8 mouse cellular contexts compared by ENCODE assay signal in genomic region chr7:44928570-44928969, GRCm38 (mm10). TPM values are rescaled to one million over a fixed set of nuclear protein-coding genes. Genes with fewer than 3 reads are reported as not detected.
DNase-seq lines count a peak whose midpoint lies in the region; ATAC-seq and TF ChIP-seq lines count a peak whose summit lies in the region.

No protein-coding gene starts in this region.

- no peak for ATAC-seq in midbrain, embryonic 15.5 days (replicated peaks)
- no peak for ATAC-seq in activated CD4-positive, CD25-positive, alpha-beta regulatory T cell, adult 4 months

- no peak for DNase-seq in kidney, adult 2 months
- DNase-seq in kidney, postnatal 36 days: no peak
- peak; percentile 48 for DNase-seq in c-Kit-positive CD71-positive TER-119-negative erythroid progenitor cells, embryonic 14.5 days (ENCODE audit: low read depth)
- DNase-seq in induced T-regulatory cell, adult 2 months (ENCODE audit: low read depth): peak; percentile 23
- DNase-seq in layer of hippocampus, adult 8-10 months (ENCODE audit: low spot score in 2 of 2): no peak
- DNase-seq in adrenal gland, adult 2 months: no peak

- peak overlapping the region; percentile 98 for H3K9ac ChIP-seq in midbrain, embryonic 15.5 days

- no peaks in the 10 kb centered on the region for H3K27me3 ChIP-seq in kidney, adult 2 months (replicated peaks; ENCODE audit: control insufficient read depth, insufficient read depth, low read length)
- no peaks in the 10 kb centered on the region for H3K27me3 ChIP-seq in midbrain, embryonic 15.5 days (replicated peaks)

- TF ChIP-seq CTCF in kidney, adult 2 months (conservative IDR thresholded peaks at IDR 0.05; ENCODE audit: insufficient read depth, insufficient read length, low read depth, low read length): no peak

- TF ChIP-seq POLR2A in kidney, adult 2 months (IDR thresholded peaks at IDR 0.05; ENCODE audit: low read depth, low read length): no peak

- 0% methylated on average over 1 of the region's 1 CpGs for WGBS in kidney, adult 2 months
- WGBS in midbrain, embryonic 15.5 days: 7% methylated on average over 1 of the region's 1 CpGs

- H3K4me1 ChIP-seq in kidney, adult 2 months (ENCODE audit: control insufficient read depth, insufficient read depth, low read length): peaks cover 9% of the 10 kb centered on the region; the same call in 1 of the 2 replicates
- peaks cover 32% of the 10 kb centered on the region for H3K4me1 ChIP-seq in midbrain, embryonic 15.5 days

- no peaks in the 10 kb centered on the region for H3K9me3 ChIP-seq in midbrain, embryonic 15.5 days

- H3K27ac ChIP-seq in kidney, adult 2 months (ENCODE audit: insufficient read depth, low read depth, low read length): no peak overlapping the region; the same call in 1 of the 2 replicates
- peak overlapping the region; percentile 86; the same call in 1 of the 2 replicates for H3K27ac ChIP-seq in midbrain, embryonic 15.5 days

- no peaks in the 10 kb centered on the region; the same call in 1 of the 2 replicates for H3K36me3 ChIP-seq in kidney, adult 2 months (ENCODE audit: control insufficient read depth, insufficient read depth, low read length)
- peaks cover 6% of the 10 kb centered on the region; the same call in 1 of the 2 replicates for H3K36me3 ChIP-seq in midbrain, embryonic 15.5 days (replicated peaks)

- H3K4me3 ChIP-seq in kidney, adult 2 months (ENCODE audit: insufficient read depth, low read depth, low read length): peak overlapping the region; percentile 99
- H3K4me3 ChIP-seq in midbrain, embryonic 15.5 days: peak overlapping the region; percentile 93

- H3K4me2 ChIP-seq in midbrain, embryonic 15.5 days: peak overlapping the region; percentile 71

RNA-seq across cellular contexts. Expression of gene Ap2a1, which starts 0.7 kb away (rescaled TPM):
- polyA plus RNA-seq in kidney, adult 2 months (2012; rRNA removed): 58.0 and 70.6 TPM in 2 replicates
- polyA plus RNA-seq in midbrain, embryonic 15.5 days (2015; fragmentation: Nextera tagmentation; extraction: Ambion mirVana): 122 and 140 TPM in 2 replicates
- polyA plus RNA-seq in activated CD4-positive, CD25-positive, alpha-beta regulatory T cell, adult 4 months (2017; shearing (Covaris generic)): 1 to 10 TPM; 6.8 to 8.0 TPM
- total RNA-seq in layer of hippocampus, adult 8-10 months (2022): 100 to 1,000 TPM; 274 to 323 (median 303) TPM
- 100 to 1,000 TPM in 1 of 2 experiments, 10 to 100 TPM in 1; 86.3 to 105 TPM for total RNA-seq in adrenal gland, adult 2 months (2021)
- polyA plus RNA-seq in adrenal gland, adult 2 months (2012; rRNA removed): 119 and 121 TPM in 2 replicates

RNA-seq across cellular contexts. Expression of gene Tsks, which starts 14.4 kb away (rescaled TPM):
- 0.11 and 0.65 TPM in 2 replicates for polyA plus RNA-seq in kidney, adult 2 months (2012; rRNA removed)
- polyA plus RNA-seq in midbrain, embryonic 15.5 days (2015; fragmentation: Nextera tagmentation; extraction: Ambion mirVana): 0.11 and 0.21 TPM in 2 replicates
- polyA plus RNA-seq in activated CD4-positive, CD25-positive, alpha-beta regulatory T cell, adult 4 months (2017; shearing (Covaris generic)): not detected
- total RNA-seq in layer of hippocampus, adult 8-10 months (2022): under 1 TPM; 0.37 to 0.85 (median 0.67) TPM
- not detected for total RNA-seq in adrenal gland, adult 2 months (2021)
- 0.13 and 0.31 TPM in 2 replicates for polyA plus RNA-seq in adrenal gland, adult 2 months (2012; rRNA removed)

RNA-seq across cellular contexts. Expression of gene Fuz, which starts 32.7 kb away (rescaled TPM):
- polyA plus RNA-seq in kidney, adult 2 months (2012; rRNA removed): 59.2 and 70.9 TPM in 2 replicates
- 20.3 and 22.9 TPM in 2 replicates for polyA plus RNA-seq in midbrain, embryonic 15.5 days (2015; fragmentation: Nextera tagmentation; extraction: Ambion mirVana)
- polyA plus RNA-seq in activated CD4-positive, CD25-positive, alpha-beta regulatory T cell, adult 4 months (2017; shearing (Covaris generic)): 10 to 100 TPM in 1 of 2 experiments, 1 to 10 TPM in 1; 7.3 to 19.3 TPM
- total RNA-seq in layer of hippocampus, adult 8-10 months (2022): 10 to 100 TPM; 22.9 to 30.0 (median 26.7) TPM
- total RNA-seq in adrenal gland, adult 2 months (2021): 10 to 100 TPM; 24.2 to 28.0 TPM
- polyA plus RNA-seq in adrenal gland, adult 2 months (2012; rRNA removed): 203 and 213 TPM in 2 replicates

RNA-seq across cellular contexts. Expression of gene Med25, which starts 36.1 kb away (rescaled TPM):
- polyA plus RNA-seq in kidney, adult 2 months (2012; rRNA removed): 164 and 181 TPM in 2 replicates
- 179 TPM in 2 replicates for polyA plus RNA-seq in midbrain, embryonic 15.5 days (2015; fragmentation: Nextera tagmentation; extraction: Ambion mirVana)
- polyA plus RNA-seq in activated CD4-positive, CD25-positive, alpha-beta regulatory T cell, adult 4 months (2017; shearing (Covaris generic)): 10 to 100 TPM; 12.2 to 20.1 TPM
- 100 to 1,000 TPM in 3 of 4 experiments, 10 to 100 TPM in 1; 89.6 to 111 (median 107) TPM for total RNA-seq in layer of hippocampus, adult 8-10 months (2022)
- total RNA-seq in adrenal gland, adult 2 months (2021): 100 to 1,000 TPM in 1 of 2 experiments, 10 to 100 TPM in 1; 80.8 to 105 TPM
- polyA plus RNA-seq in adrenal gland, adult 2 months (2012; rRNA removed): 635 and 723 TPM in 2 replicates

RNA-seq across cellular contexts. Expression of gene Cpt1c, which starts 46.1 kb away (rescaled TPM):
- polyA plus RNA-seq in kidney, adult 2 months (2012; rRNA removed): 5.6 and 8.5 TPM in 2 replicates
- polyA plus RNA-seq in midbrain, embryonic 15.5 days (2015; fragmentation: Nextera tagmentation; extraction: Ambion mirVana): 56.5 and 58.2 TPM in 2 replicates
- under 1 TPM; 0.80 to 0.98 TPM for polyA plus RNA-seq in activated CD4-positive, CD25-positive, alpha-beta regulatory T cell, adult 4 months (2017; shearing (Covaris generic))
- total RNA-seq in layer of hippocampus, adult 8-10 months (2022): 100 to 1,000 TPM; 123 to 144 (median 137) TPM
- total RNA-seq in adrenal gland, adult 2 months (2021): 10 to 100 TPM in 1 of 2 experiments, 1 to 10 TPM in 1; 7.3 to 13.5 TPM
- 29.6 and 37.5 TPM in 2 replicates for polyA plus RNA-seq in adrenal gland, adult 2 months (2012; rRNA removed)

Comparison
In these comparisons a context has a peak if more than half of its experiments do, and no peak if none do; other contexts are left out.
1. DNase-seq: peak in c-Kit-positive CD71-positive TER-119-negative erythroid progenitor cells, embryonic 14.5 days (single experiment) and induced T-regulatory cell, adult 2 months (single experiment); none in kidney, adult 2 months (single experiment), kidney, postnatal 36 days (0 of 2), layer of hippocampus, adult 8-10 months (0 of 2) and adrenal gland, adult 2 months (single experiment).